Mouse (Mus musculus): ENCODE data around the gene Ccdc187. TPM values are rescaled to one million over a fixed set of nuclear protein-coding genes. Genes with fewer than 3 reads are reported as not detected.

Gene Ccdc187
- polyA plus RNA-seq, 1 experiment from 2014 or later = 0.06 TPM

- peak overlapping the region; percentile 98 for H3K27ac ChIP-seq (replicated peaks)
- no peak for ATAC-seq (ENCODE audit: low read depth)
These were observed 20.1 kb upstream of the Ccdc187 start for GRCm38 (mm10) chr2:26314281-26315071.

GRCm38 (mm10) chr2:26313394-26313793 lies 19.0 kb upstream of the Ccdc187 start:
- Histone ChIP-seq H3K27me3 (no peaks in the 10 kb centered on the region), H3K4me3 (no peak overlapping the region), H3K9ac (no peak overlapping the region), H3K4me2 (no peak overlapping the region), H3K27ac (replicated peaks) (no peak overlapping the region), H3K9me3 (no peaks in the 10 kb centered on the region), H3K36me3 (no peaks in the 10 kb centered on the region), H3K4me1 (replicated peaks) (peaks cover 44% of the 10 kb centered on the region)
- ATAC-seq (ENCODE audit: low read depth) = no peak
- 88% methylated on average over 1 of the region's 1 CpGs for WGBS

More at GRCm38 (mm10) chr2:26314281-26315071, 20.1 kb upstream of the Ccdc187 start:
- Histone ChIP-seq H3K9ac (peak overlapping the region; percentile 94), H3K27me3 (no peaks in the 10 kb centered on the region), H3K4me1 (replicated peaks) (peaks cover 51% of the 10 kb centered on the region), H3K4me3 (peak overlapping the region; percentile 95), H3K9me3 (no peaks in the 10 kb centered on the region), H3K4me2 (peak overlapping the region; percentile 99), H3K36me3 (no peaks in the 10 kb centered on the region)
- 60% methylated on average over 13 of the region's 13 CpGs for WGBS

- no peak overlapping the region for H3K4me3 ChIP-seq
- no peaks in the 10 kb centered on the region for H3K9me3 ChIP-seq
- peaks cover 39% of the 10 kb centered on the region for H3K4me1 ChIP-seq (replicated peaks)
- no peak for ATAC-seq (ENCODE audit: low read depth)
- H3K36me3 ChIP-seq = no peaks in the 10 kb centered on the region
- H3K9ac ChIP-seq = no peak overlapping the region
- no peak overlapping the region for H3K27ac ChIP-seq (replicated peaks)
- no peaks in the 10 kb centered on the region for H3K27me3 ChIP-seq
- WGBS = 60% methylated on average over 2 of the region's 2 CpGs
- no peak overlapping the region for H3K4me2 ChIP-seq
These were observed 18.5 kb upstream of the Ccdc187 start for GRCm38 (mm10) chr2:26312812-26313211.

GRCm38 (mm10) chr2:26311936-26312335 lies 17.6 kb upstream of the Ccdc187 start:
- no peak overlapping the region for H3K4me2 ChIP-seq
- peaks cover 30% of the 10 kb centered on the region for H3K4me1 ChIP-seq (replicated peaks)
- 72% methylated on average over 5 of the region's 5 CpGs for WGBS
- no peak for ATAC-seq (ENCODE audit: low read depth)
- H3K9ac ChIP-seq = no peak overlapping the region
- no peaks in the 10 kb centered on the region for H3K27me3 ChIP-seq
- no peaks in the 10 kb centered on the region for H3K9me3 ChIP-seq
- H3K27ac ChIP-seq (replicated peaks) = no peak overlapping the region
- H3K36me3 ChIP-seq = no peaks in the 10 kb centered on the region
- H3K4me3 ChIP-seq = no peak overlapping the region

GRCm38 (mm10) chr2:26309739-26310138 lies 15.4 kb upstream of the Ccdc187 start:
- no peak for ATAC-seq (ENCODE audit: low read depth)
- Histone ChIP-seq H3K4me3 (no peak overlapping the region), H3K4me2 (no peak overlapping the region), H3K36me3 (no peaks in the 10 kb centered on the region), H3K4me1 (replicated peaks) (peaks cover 15% of the 10 kb centered on the region), H3K9me3 (no peaks in the 10 kb centered on the region), H3K27ac (replicated peaks) (peak overlapping the region; percentile 54; the same call in 1 of the 2 replicates), H3K9ac (0 out of 2 replicates have a peak overlapping the region, but pooled peaks have one; percentile 26), H3K27me3 (no peaks in the 10 kb centered on the region)
- 29% methylated on average over 10 of the region's 10 CpGs for WGBS

- peaks cover 9% of the 10 kb centered on the region; the same call in 1 of the 2 replicates for H3K4me1 ChIP-seq (replicated peaks)
- no peak overlapping the region for H3K4me2 ChIP-seq
- H3K9me3 ChIP-seq = no peaks in the 10 kb centered on the region
- ATAC-seq (ENCODE audit: low read depth) = no peak
- no peaks in the 10 kb centered on the region for H3K36me3 ChIP-seq
- H3K27me3 ChIP-seq = no peaks in the 10 kb centered on the region
- no peak overlapping the region for H3K9ac ChIP-seq
- H3K4me3 ChIP-seq = no peak overlapping the region
- WGBS = 84% methylated on average over 3 of the region's 3 CpGs
- no peak overlapping the region for H3K27ac ChIP-seq (replicated peaks)
These were observed 12.3 kb upstream of the Ccdc187 start for GRCm38 (mm10) chr2:26306702-26307101.

- no peaks in the 10 kb centered on the region for H3K36me3 ChIP-seq
- H3K4me3 ChIP-seq = no peak overlapping the region
- H3K27ac ChIP-seq (replicated peaks) = no peak overlapping the region
- H3K9ac ChIP-seq = no peak overlapping the region
- WGBS = 77% methylated on average over 2 of the region's 2 CpGs
- no peak overlapping the region for H3K4me2 ChIP-seq
- H3K27me3 ChIP-seq = no peaks in the 10 kb centered on the region
- peaks cover 11% of the 10 kb centered on the region; the same call in 1 of the 2 replicates for H3K4me1 ChIP-seq (replicated peaks)
- ATAC-seq (ENCODE audit: low read depth) = no peak
- H3K9me3 ChIP-seq = no peaks in the 10 kb centered on the region
These were observed 11.2 kb upstream of the Ccdc187 start for GRCm38 (mm10) chr2:26305555-26305954.

- Histone ChIP-seq H3K4me1 (replicated peaks) (peaks cover 16% of the 10 kb centered on the region), H3K27ac (replicated peaks) (no peak overlapping the region), H3K27me3 (no peaks in the 10 kb centered on the region), H3K36me3 (no peaks in the 10 kb centered on the region), H3K9ac (no peak overlapping the region), H3K4me3 (no peak overlapping the region), H3K4me2 (no peak overlapping the region), H3K9me3 (no peaks in the 10 kb centered on the region)
- no peak for ATAC-seq (ENCODE audit: low read depth)
- 78% methylated on average over 1 of the region's 1 CpGs for WGBS
These were observed 10.4 kb upstream of the Ccdc187 start for GRCm38 (mm10) chr2:26304711-26305110.

- H3K27ac ChIP-seq (replicated peaks) = no peak overlapping the region
- no peaks in the 10 kb centered on the region for H3K27me3 ChIP-seq
- peaks cover 37% of the 10 kb centered on the region for H3K4me1 ChIP-seq (replicated peaks)
- no peaks in the 10 kb centered on the region for H3K36me3 ChIP-seq
- no peak for ATAC-seq (ENCODE audit: low read depth)
- WGBS = 84% methylated on average over 10 of the region's 10 CpGs
- no peak overlapping the region for H3K4me2 ChIP-seq
- no peaks in the 10 kb centered on the region for H3K9me3 ChIP-seq
- H3K4me3 ChIP-seq = no peak overlapping the region
- no peak overlapping the region for H3K9ac ChIP-seq
These were observed 7.7 kb upstream of the Ccdc187 start for GRCm38 (mm10) chr2:26302005-26302503.

- no peak overlapping the region for H3K4me2 ChIP-seq
- H3K4me3 ChIP-seq = no peak overlapping the region
- H3K27me3 ChIP-seq = no peaks in the 10 kb centered on the region
- no peak overlapping the region for H3K27ac ChIP-seq (replicated peaks)
- H3K9me3 ChIP-seq = no peaks in the 10 kb centered on the region
- H3K36me3 ChIP-seq = no peaks in the 10 kb centered on the region
- 1% methylated on average over 3 of the region's 3 CpGs for WGBS
- no peak for ATAC-seq (ENCODE audit: low read depth)
- H3K9ac ChIP-seq = peak overlapping the region; percentile 13; the same call in 1 of the 2 replicates
- peaks cover 49% of the 10 kb centered on the region for H3K4me1 ChIP-seq (replicated peaks)
These were observed 6.4 kb upstream of the Ccdc187 start for GRCm38 (mm10) chr2:26300808-26301174.

- H3K9me3 ChIP-seq = no peaks in the 10 kb centered on the region
- H3K27ac ChIP-seq (replicated peaks) = no peak overlapping the region
- H3K27me3 ChIP-seq = no peaks in the 10 kb centered on the region
- H3K9ac ChIP-seq = peak overlapping the region; percentile 57; the same call in 1 of the 2 replicates
- peaks cover 51% of the 10 kb centered on the region for H3K4me1 ChIP-seq (replicated peaks)
- WGBS = 34% methylated on average over 5 of the region's 5 CpGs
- no peak overlapping the region for H3K4me2 ChIP-seq
- H3K36me3 ChIP-seq = no peaks in the 10 kb centered on the region
- H3K4me3 ChIP-seq = no peak overlapping the region
- ATAC-seq (ENCODE audit: low read depth) = no peak
These were observed 5.9 kb upstream of the Ccdc187 start for GRCm38 (mm10) chr2:26300161-26300807.

GRCm38 (mm10) chr2:26299336-26299735 lies 5.0 kb upstream of the Ccdc187 start:
- WGBS = 30% methylated on average over 7 of the region's 7 CpGs
- Histone ChIP-seq H3K9me3 (no peaks in the 10 kb centered on the region), H3K9ac (peak overlapping the region; percentile 57), H3K4me2 (no peak overlapping the region; the same call in 1 of the 2 replicates), H3K36me3 (no peaks in the 10 kb centered on the region), H3K27ac (replicated peaks) (peak overlapping the region; percentile 84), H3K27me3 (no peaks in the 10 kb centered on the region; the same call in 1 of the 2 replicates), H3K4me1 (replicated peaks) (peaks cover 51% of the 10 kb centered on the region), H3K4me3 (no peak overlapping the region)
- ATAC-seq (ENCODE audit: low read depth) = peak; percentile 1; the same call in 1 of the 2 replicates
